In the genomic region with DNA sequence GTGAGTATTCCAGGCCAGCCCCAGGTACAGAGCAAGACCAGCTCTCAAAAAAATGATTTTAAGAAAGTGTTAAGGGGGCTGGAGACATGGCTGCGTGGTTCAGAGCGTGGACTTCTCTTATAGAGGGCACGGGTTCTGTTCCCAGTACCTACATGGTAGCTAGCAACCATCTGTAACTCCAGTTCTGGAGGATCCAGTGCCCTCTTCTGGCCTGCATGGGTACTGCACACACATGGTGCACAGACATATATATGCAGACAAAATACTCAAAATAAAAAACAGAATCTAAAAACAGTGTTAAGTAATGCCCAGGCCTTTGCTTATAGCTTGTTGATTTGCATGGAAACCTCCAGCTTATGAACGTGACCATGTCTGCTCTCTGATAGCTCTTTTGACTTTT, we compare ENCODE assay signal across 17 mouse cellular contexts. TPM values are rescaled to one million over a fixed set of nuclear protein-coding genes. Genes with fewer than 3 reads are reported as not detected.
DNase-seq lines count a peak whose midpoint lies in the region; ATAC-seq and TF ChIP-seq lines count a peak whose summit lies in the region.
"Had no signal": no experiment of that assay in that cellular context is flagged by ENCODE, and none has a peak within 500 bp of the region (broad histone marks: within the 10 kb centered on the region; RNA-seq: fewer than 3 reads in every experiment).

No protein-coding gene starts in this region.

- H3K27me3 ChIP-seq in kidney, postnatal 0 days (ENCODE audit: insufficient read depth, low read length) = no peaks in the 10 kb centered on the region
- H3K27me3 ChIP-seq: heart, embryonic 15.5 days; midbrain, embryonic 13.5 days had no signal

- no peaks in the 10 kb centered on the region; the same call in 1 of the 2 replicates for H3K4me1 ChIP-seq in kidney, postnatal 0 days (replicated peaks; ENCODE audit: insufficient read depth, low read length)
- H3K4me1 ChIP-seq in bone marrow, adult 2 months (ENCODE audit: control insufficient read depth, insufficient read depth, low read length) = peaks cover 1% of the 10 kb centered on the region; the same call in 1 of the 2 replicates
- H3K4me1 ChIP-seq: midbrain, embryonic 13.5 days had no signal

- no peak overlapping the region for H3K9ac ChIP-seq in kidney, postnatal 0 days (ENCODE audit: low read depth, low read length)
- H3K9ac ChIP-seq: heart, embryonic 15.5 days; midbrain, embryonic 13.5 days had no signal

- ATAC-seq in kidney, postnatal 0 days (replicated peaks; ENCODE audit: low FRiP score, low read depth) = no peak
- no peak for ATAC-seq in erythroblast, adult 5-6 weeks (replicated peaks; ENCODE audit: low FRiP score, poor library complexity, severe bottlenecking)
- ATAC-seq: forebrain, embryonic 14.5 days; hindbrain, embryonic 16.5 days; midbrain, embryonic 13.5 days had no signal

- peak; percentile 29; the same call in 1 of the 2 replicates for TF ChIP-seq CTCF in kidney, postnatal 0 days (IDR thresholded peaks at IDR 0.05; ENCODE audit: low read depth)
- TF ChIP-seq CTCF in bone marrow, adult 2 months (IDR thresholded peaks at IDR 0.05; ENCODE audit: control insufficient read depth, insufficient read depth, low read length) = peak; percentile 20; the same call in 1 of the 2 replicates

- H3K4me2 ChIP-seq in kidney, postnatal 0 days (ENCODE audit: low read length) = no peak overlapping the region
- H3K4me2 ChIP-seq: heart, embryonic 15.5 days; midbrain, embryonic 13.5 days had no signal

- no peak overlapping the region for H3K4me3 ChIP-seq in kidney, postnatal 0 days (replicated peaks; ENCODE audit: low read depth, low read length)
- H3K4me3 ChIP-seq in bone marrow, adult 2 months (replicated peaks; ENCODE audit: control insufficient read depth, low read depth, low read length) = no peak overlapping the region
- H3K4me3 ChIP-seq: heart, embryonic 15.5 days; midbrain, embryonic 13.5 days had no signal

- H3K9me3 ChIP-seq in kidney, postnatal 0 days (replicated peaks; ENCODE audit: low read length) = no peaks in the 10 kb centered on the region
- H3K9me3 ChIP-seq: heart, embryonic 15.5 days; midbrain, embryonic 13.5 days had no signal

- WGBS in kidney, postnatal 0 days = 85% methylated on average over 4 of the region's 4 CpGs
- WGBS in bone marrow, adult 2 months = 85% methylated on average over 4 of the region's 4 CpGs

- no peak overlapping the region for H3K27ac ChIP-seq in kidney, postnatal 0 days
- H3K27ac ChIP-seq in bone marrow, adult 2 months (ENCODE audit: control insufficient read depth, insufficient read depth, low read depth, low read length, poor library complexity) = no peak overlapping the region
- H3K27ac ChIP-seq: heart, embryonic 15.5 days; midbrain, embryonic 13.5 days had no signal

- no peak for TF ChIP-seq POLR2A in bone marrow, adult 2 months (IDR thresholded peaks at IDR 0.05; ENCODE audit: borderline replicate concordance, control insufficient read depth, low read depth, low read length)

- DNase-seq in kidney, postnatal 0 days (ENCODE audit: low spot score) = no peak
- DNase-seq in kidney, postnatal 14 days = no peak
- DNase-seq in thymus, postnatal 4 days = peak; percentile 59
- no peak for DNase-seq in thymus, postnatal 0 days (ENCODE audit: low spot score)
- no peak for DNase-seq in frontal cortex, postnatal 36 days (ENCODE audit: low spot score in 2 of 2)
- DNase-seq: cerebellum, adult 2 months; gastrocnemius, postnatal 25 days; kidney, adult 9 months; lung, postnatal 36 days; right cerebral cortex, postnatal 14 days had no signal

- no peaks in the 10 kb centered on the region for H3K36me3 ChIP-seq in kidney, postnatal 0 days (ENCODE audit: insufficient read depth, low read length)
- H3K36me3 ChIP-seq: heart, embryonic 15.5 days; midbrain, embryonic 13.5 days had no signal

RNA-seq across cellular contexts. Expression of a gene that starts 24.9 kb away (rescaled TPM):
- 0.01 TPM in 2 replicates for polyA plus RNA-seq in kidney, postnatal 0 days (2015; fragmentation: Nextera tagmentation; extraction: Ambion mirVana)
- polyA plus RNA-seq in thymus, postnatal 0 days (2015; fragmentation: Nextera tagmentation; extraction: Ambion mirVana) = 0.03 TPM in 2 replicates
- 0.23 TPM in 1 of 2 replicates, not detected in the other for polyA plus RNA-seq in bone marrow, adult 2 months (2011; ENCODE audit: insufficient read depth, insufficient read length, low replicate concordance, missing spikeins)
- total RNA-seq in erythroblast, adult 5-6 weeks (2015; ENCODE audit: low replicate concordance) = not detected in 2 replicates
- not detected in 2 replicates for total RNA-seq in erythroblast, adult 5-6 weeks (2017; ENCODE audit: low replicate concordance)
- polyA plus RNA-seq: forebrain, embryonic 14.5 days; liver, adult 2 months; midbrain, embryonic 13.5 days had no signal

RNA-seq across cellular contexts. Expression of a gene that starts 52.8 kb away (rescaled TPM):
- polyA plus RNA-seq in kidney, postnatal 0 days (2015; fragmentation: Nextera tagmentation; extraction: Ambion mirVana) = 0.95 and 1.2 TPM in 2 replicates
- 2.8 TPM in 2 replicates for polyA plus RNA-seq in thymus, postnatal 0 days (2015; fragmentation: Nextera tagmentation; extraction: Ambion mirVana)
- polyA plus RNA-seq in bone marrow, adult 2 months (2011; ENCODE audit: insufficient read depth, insufficient read length, low replicate concordance, missing spikeins) = 84.3 and 141 TPM in 2 replicates
- 0.84 and 4.2 TPM in 2 replicates for total RNA-seq in erythroblast, adult 5-6 weeks (2015; ENCODE audit: low replicate concordance)
- total RNA-seq in erythroblast, adult 5-6 weeks (2017; ENCODE audit: low replicate concordance) = 3.0 and 3.1 TPM in 2 replicates

Comparison
In these comparisons a context has a peak if more than half of its experiments do, and no peak if none do; other contexts are left out.
1. RNA of a gene that starts 52.8 kb away (polyA plus RNA-seq): 84.3 to 141 TPM in bone marrow, adult 2 months; 2.8 TPM in thymus, postnatal 0 days and 0.95 to 1.2 TPM in kidney, postnatal 0 days; every median in the first group is over 10 times any median in the second.